Mouse (Mus musculus) layer of hippocampus, adult 8-10 months (tissue): ENCODE results near the gene Epdr1. TPM values are rescaled to one million over a fixed set of nuclear protein-coding genes. Genes with fewer than 3 reads are reported as not detected.
"Not testable (repeated sequence)": the region's sequence is repeated elsewhere in the genome, so short reads cannot be mapped to it uniquely, and the experiment has no call there.

Source experiments
- DNase-seq, 2 experiments: peaks; one replicate each; pipeline ENCODE4 v3.0.0; 2022; ENCODE audit warnings: low spot score in 2 of 2
- total RNA-seq, 4 experiments: library from RNA; stranded (reverse); gene quantifications; 2 replicates each; pipeline ENCODE4 v1.2.4; 2022

The Epdr1 gene
- total RNA-seq, 4 experiments from 2014 or later, result 106 to 128 (median 117) TPM

- no peak for DNase-seq
These were observed 14.8 kb downstream of the Epdr1 start for GRCm38 (mm10) chr13:19604916-19605315.

- DNase-seq, result no peak
These were observed 16.0 kb downstream of the Epdr1 start for GRCm38 (mm10) chr13:19603719-19604118.

GRCm38 (mm10) chr13:19602531-19602930, 17.2 kb downstream of the Epdr1 start:
- no peak for DNase-seq

- DNase-seq, result no peak
These were observed 20.5 kb downstream of the Epdr1 start for GRCm38 (mm10) chr13:19599242-19599641.

GRCm38 (mm10) chr13:19595141-19595540, 24.6 kb downstream of the Epdr1 start:
- DNase-seq, result no peak

- DNase-seq, result no peak
These were observed 28.5 kb downstream of the Epdr1 start for GRCm38 (mm10) chr13:19590996-19591759.

GRCm38 (mm10) chr13:19575947-19576346, 43.8 kb downstream of the Epdr1 start:
- no peak for DNase-seq

GRCm38 (mm10) chr13:19574723-19575122, 45.0 kb downstream of the Epdr1 start:
- DNase-seq, result not testable (repeated sequence)

- not testable (repeated sequence) for DNase-seq
These were observed 49.6 kb downstream of the Epdr1 start for GRCm38 (mm10) chr13:19570166-19570565.

- DNase-seq, result no peak
These were observed 57.2 kb downstream of the Epdr1 start for GRCm38 (mm10) chr13:19562510-19562909.

GRCm38 (mm10) chr13:19555391-19555790, 64.3 kb downstream of the Epdr1 start:
- DNase-seq, result no peak

Other genes with a start within 250 kb of the Epdr1 start
- gene Stard3nl, start 224.1 kb downstream of the Epdr1 start, total RNA-seq, result 10 to 100 TPM; 59.4 to 70.1 (median 62.2) TPM
- 1 to 10 TPM; 2.0 to 2.9 (median 2.7) TPM for gene Sfrp4, start 3.2 kb upstream of the Epdr1 start, total RNA-seq
- not detected for gene Nme8, start 77.9 kb upstream of the Epdr1 start, total RNA-seq
- gene Gpr141, start 204.3 kb upstream of the Epdr1 start, total RNA-seq, result not detected